Mouse (Mus musculus) liver, embryonic 15.5 days (tissue): ENCODE data around the gene Frmd4b. TPM values are rescaled to one million over a fixed set of nuclear protein-coding genes. Genes with fewer than 3 reads are reported as not detected.

ENCODE experiments used
- ATAC-seq: fragments of 200-750 bp; cut with Nextera tagmentation; 2 replicates; pipeline ENCODE4 v1.8.0; 2017; ENCODE audit warnings: moderate number of reproducible peaks, mild to moderate bottlenecking, moderate library complexity; ENCODE audit not compliant: insufficient read depth
- H3K27ac ChIP-seq: fragments of 300-500 bp; sonication (generic); replicated peaks from 2 replicates; pipeline ENCODE4 v1.5.1; 2015; ENCODE audit warnings: mild to moderate bottlenecking, inconsistent platforms
- H3K27me3 ChIP-seq: fragments of 300-500 bp; sonication (generic); 2 replicates; pipeline ENCODE4 v1.6.1; 2015; ENCODE audit warnings: mild to moderate bottlenecking, inconsistent platforms
- H3K36me3 ChIP-seq: fragments of 300-500 bp; sonication (generic); replicated peaks from 2 replicates; pipeline ENCODE4 v1.6.1; 2015; ENCODE audit warnings: moderate library complexity, mild to moderate bottlenecking, inconsistent platforms
- H3K4me1 ChIP-seq: fragments of 300-500 bp; sonication (generic); replicated peaks from 2 replicates; pipeline ENCODE4 v1.6.1; 2015; ENCODE audit warnings: inconsistent platforms
- H3K4me2 ChIP-seq: fragments of 300-500 bp; sonication (generic); 2 replicates; pipeline ENCODE4 v1.6.1; 2015; ENCODE audit warnings: moderate library complexity, mild to moderate bottlenecking, inconsistent platforms
- H3K4me3 ChIP-seq: fragments of 300-500 bp; sonication (generic); replicated peaks from 2 replicates; pipeline ENCODE4 v1.5.1; 2015; ENCODE audit warnings: mild to moderate bottlenecking, inconsistent platforms
- H3K9ac ChIP-seq: fragments of 300-500 bp; sonication (generic); 2 replicates; pipeline ENCODE4 v1.6.1; 2015; ENCODE audit warnings: moderate library complexity, mild to moderate bottlenecking, inconsistent platforms
- H3K9me3 ChIP-seq: fragments of 300-500 bp; sonication (generic); replicated peaks from 2 replicates; pipeline ENCODE4 v1.6.1; 2016; ENCODE audit warnings: inconsistent platforms
- WGBS: fragments of 180-500 bp; shearing (Covaris S2); methylation state at CpG from one replicate; pipeline ENCODE4 v1.1.7; 2015; ENCODE audit warnings: mixed read lengths; ENCODE audit not compliant: insufficient replicate concordance; 5-methylcytosine and 5-hydroxymethylcytosine counted together
- polyA plus RNA-seq: library from polyadenylated mRNA; unstranded; fragments of >200 nt; fragmentation: Nextera tagmentation; extraction: Ambion mirVana; gene quantifications from 2 replicates; pipeline ENCODE4 v1.2.1, GENCODE M21; 2015

Gene Frmd4b
- polyA plus RNA-seq, 1 experiment from 2014 or later = 6.5 TPM

GRCm38 (mm10) chr6:97580479-97581030 is 36.8 kb downstream of the Frmd4b start:
- H3K9me3 ChIP-seq = no peaks in the 10 kb centered on the region
- H3K36me3 ChIP-seq = no peaks in the 10 kb centered on the region
- no peak overlapping the region for H3K27ac ChIP-seq
- H3K9ac ChIP-seq = no peak overlapping the region
- no peaks in the 10 kb centered on the region for H3K27me3 ChIP-seq
- H3K4me1 ChIP-seq = no peaks in the 10 kb centered on the region
- no peak for ATAC-seq
- no peak overlapping the region for H3K4me2 ChIP-seq
- H3K4me3 ChIP-seq = no peak overlapping the region
- WGBS = 65% methylated on average over 2 of the region's 2 CpGs

- Histone ChIP-seq H3K27me3 (no peaks in the 10 kb centered on the region), H3K4me1 (no peaks in the 10 kb centered on the region), H3K27ac (no peak overlapping the region), H3K9ac (no peak overlapping the region), H3K4me2 (no peak overlapping the region), H3K9me3 (no peaks in the 10 kb centered on the region), H3K4me3 (no peak overlapping the region), H3K36me3 (no peaks in the 10 kb centered on the region)
- ATAC-seq = no peak
- 59% methylated on average over 4 of the region's 4 CpGs for WGBS
Measured at GRCm38 (mm10) chr6:97579704-97580103, 37.6 kb downstream of the Frmd4b start.

GRCm38 (mm10) chr6:97578210-97578609 is 39.1 kb downstream of the Frmd4b start:
- Histone ChIP-seq H3K4me3 (no peak overlapping the region), H3K36me3 (no peaks in the 10 kb centered on the region), H3K4me1 (no peaks in the 10 kb centered on the region), H3K9me3 (no peaks in the 10 kb centered on the region), H3K4me2 (no peak overlapping the region), H3K9ac (no peak overlapping the region), H3K27ac (no peak overlapping the region), H3K27me3 (no peaks in the 10 kb centered on the region)
- WGBS = 70% methylated on average over 7 of the region's 7 CpGs
- no peak for ATAC-seq

GRCm38 (mm10) chr6:97577349-97577748 is 40.0 kb downstream of the Frmd4b start:
- Histone ChIP-seq H3K9me3 (no peaks in the 10 kb centered on the region), H3K9ac (no peak overlapping the region), H3K27me3 (no peaks in the 10 kb centered on the region), H3K27ac (no peak overlapping the region), H3K4me3 (no peak overlapping the region), H3K4me2 (no peak overlapping the region), H3K4me1 (no peaks in the 10 kb centered on the region), H3K36me3 (no peaks in the 10 kb centered on the region)
- 47% methylated on average over 4 of the region's 4 CpGs for WGBS
- no peak for ATAC-seq

GRCm38 (mm10) chr6:97576565-97577346 is 40.6 kb downstream of the Frmd4b start:
- Histone ChIP-seq H3K9me3 (no peaks in the 10 kb centered on the region), H3K4me3 (no peak overlapping the region), H3K27ac (no peak overlapping the region), H3K4me2 (no peak overlapping the region), H3K36me3 (no peaks in the 10 kb centered on the region), H3K27me3 (no peaks in the 10 kb centered on the region), H3K4me1 (no peaks in the 10 kb centered on the region), H3K9ac (no peak overlapping the region)
- no peak for ATAC-seq
- WGBS = 42% methylated on average over 7 of the region's 7 CpGs

DNA sequence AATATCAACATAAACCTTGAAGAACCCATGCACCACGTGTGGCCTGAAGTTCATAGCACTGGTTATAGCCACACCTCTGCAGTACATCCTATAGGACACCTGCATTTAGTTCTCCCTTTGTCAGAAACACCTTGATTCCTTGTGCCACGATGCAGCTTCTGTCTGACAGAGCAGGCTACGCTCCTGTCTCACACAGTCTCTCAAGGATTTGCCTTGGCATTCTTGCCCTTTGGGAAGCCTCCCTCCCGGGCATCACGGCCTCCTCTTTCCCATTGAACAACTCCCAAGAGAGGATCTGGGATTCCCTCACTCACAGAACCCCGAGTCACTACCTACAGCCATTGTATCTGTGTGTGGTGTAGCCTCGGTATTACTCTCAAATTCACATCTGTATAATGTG is 41.2 kb downstream of the Frmd4b start:
- no peak for ATAC-seq
- H3K9me3 ChIP-seq = no peaks in the 10 kb centered on the region
- H3K4me2 ChIP-seq = no peak overlapping the region
- H3K4me3 ChIP-seq = no peak overlapping the region
- no peak overlapping the region for H3K27ac ChIP-seq
- 57% methylated on average over 7 of the region's 7 CpGs for whole genome bisulfite sequencing
- no peaks in the 10 kb centered on the region for H3K4me1 ChIP-seq
- no peak overlapping the region for H3K9ac ChIP-seq
- no peaks in the 10 kb centered on the region for H3K36me3 ChIP-seq
- H3K27me3 ChIP-seq = no peaks in the 10 kb centered on the region

DNA sequence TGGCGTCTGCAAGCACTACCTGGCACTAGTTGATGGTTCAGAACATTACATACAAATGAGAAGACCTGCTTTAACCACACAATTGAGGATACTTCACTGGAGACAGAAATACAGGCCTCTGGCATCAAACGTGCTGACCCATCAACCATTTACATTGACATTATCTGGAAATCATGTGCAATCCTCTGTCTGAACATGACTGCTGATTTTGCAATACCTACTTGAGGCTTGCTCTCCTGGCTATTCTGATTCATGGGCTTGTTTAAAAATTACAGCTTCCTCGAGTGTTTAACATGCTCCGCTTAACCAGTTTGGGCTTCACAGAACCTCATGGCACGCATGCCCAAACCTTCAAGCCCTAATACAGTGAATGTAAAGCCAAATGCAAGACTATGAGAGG is 42.4 kb downstream of the Frmd4b start:
- no peak for ATAC-seq
- no peaks in the 10 kb centered on the region for H3K9me3 ChIP-seq
- H3K9ac ChIP-seq = no peak overlapping the region
- no peak overlapping the region for H3K4me2 ChIP-seq
- no peak overlapping the region for H3K27ac ChIP-seq
- WGBS = 59% methylated on average over 5 of the region's 5 CpGs
- H3K27me3 ChIP-seq = no peaks in the 10 kb centered on the region
- H3K4me3 ChIP-seq = no peak overlapping the region
- H3K36me3 ChIP-seq = no peaks in the 10 kb centered on the region
- no peaks in the 10 kb centered on the region for H3K4me1 ChIP-seq

DNA sequence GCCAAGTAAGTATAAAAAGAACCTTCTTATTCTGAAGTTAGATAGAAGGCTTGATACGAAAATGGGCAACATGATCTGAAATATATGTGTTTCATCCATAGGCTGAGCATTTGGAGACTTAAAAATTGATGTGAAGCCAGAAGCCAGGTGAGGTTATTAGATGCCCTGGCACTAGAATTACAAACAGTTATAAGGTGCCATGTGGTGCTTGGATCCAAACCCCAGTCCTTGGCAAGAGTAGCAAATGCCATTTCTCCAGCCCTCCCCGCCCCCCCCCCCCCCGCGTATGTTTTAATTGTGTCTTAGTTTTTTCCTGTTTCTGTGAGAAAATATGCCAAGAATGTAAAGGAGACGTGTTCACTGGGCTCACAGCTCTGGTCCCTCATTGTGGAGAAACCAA is 45.1 kb downstream of the Frmd4b start:
- 71% methylated on average over 5 of the region's 5 CpGs for WGBS
- H3K4me2 ChIP-seq = no peak overlapping the region
- no peaks in the 10 kb centered on the region for H3K36me3 ChIP-seq
- H3K9ac ChIP-seq = no peak overlapping the region
- H3K9me3 ChIP-seq = no peaks in the 10 kb centered on the region
- no peak overlapping the region for H3K27ac ChIP-seq
- ATAC-seq = no peak
- no peaks in the 10 kb centered on the region for H3K4me1 ChIP-seq
- H3K27me3 ChIP-seq = no peaks in the 10 kb centered on the region
- H3K4me3 ChIP-seq = no peak overlapping the region

- no peak for ATAC-seq
- Histone ChIP-seq H3K9me3 (no peaks in the 10 kb centered on the region), H3K36me3 (no peaks in the 10 kb centered on the region), H3K9ac (no peak overlapping the region), H3K4me2 (no peak overlapping the region), H3K4me3 (no peak overlapping the region), H3K27me3 (no peaks in the 10 kb centered on the region), H3K27ac (no peak overlapping the region), H3K4me1 (no peaks in the 10 kb centered on the region)
- WGBS = 17% methylated on average over 6 of the region's 6 CpGs
Measured at GRCm38 (mm10) chr6:97568538-97568937, 48.8 kb downstream of the Frmd4b start.

DNA sequence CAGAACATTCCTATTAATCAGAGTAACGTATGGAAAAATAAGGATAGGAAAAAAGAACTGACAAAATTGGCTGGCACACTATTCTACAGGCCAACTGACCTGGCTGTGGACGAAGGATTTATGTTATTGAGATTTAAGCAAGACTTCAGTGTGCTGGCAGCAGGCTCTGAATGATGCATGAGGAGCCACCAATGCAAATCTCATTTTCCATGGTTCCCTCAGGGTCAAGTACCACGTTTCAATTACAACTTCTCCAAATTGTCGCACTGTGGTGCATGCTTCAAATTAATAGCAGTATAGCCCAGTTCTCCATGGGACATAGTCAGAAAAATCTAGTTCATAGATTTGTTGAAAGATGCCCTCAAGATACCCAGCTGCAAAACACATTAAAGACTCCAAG is 50.6 kb downstream of the Frmd4b start:
- Histone ChIP-seq H3K4me3 (no peak overlapping the region), H3K9me3 (no peaks in the 10 kb centered on the region), H3K4me2 (no peak overlapping the region), H3K27me3 (no peaks in the 10 kb centered on the region), H3K4me1 (no peaks in the 10 kb centered on the region), H3K36me3 (no peaks in the 10 kb centered on the region), H3K27ac (no peak overlapping the region), H3K9ac (no peak overlapping the region)
- 58% methylated on average over 4 of the region's 4 CpGs for whole genome bisulfite sequencing
- no peak for ATAC-seq

DNA sequence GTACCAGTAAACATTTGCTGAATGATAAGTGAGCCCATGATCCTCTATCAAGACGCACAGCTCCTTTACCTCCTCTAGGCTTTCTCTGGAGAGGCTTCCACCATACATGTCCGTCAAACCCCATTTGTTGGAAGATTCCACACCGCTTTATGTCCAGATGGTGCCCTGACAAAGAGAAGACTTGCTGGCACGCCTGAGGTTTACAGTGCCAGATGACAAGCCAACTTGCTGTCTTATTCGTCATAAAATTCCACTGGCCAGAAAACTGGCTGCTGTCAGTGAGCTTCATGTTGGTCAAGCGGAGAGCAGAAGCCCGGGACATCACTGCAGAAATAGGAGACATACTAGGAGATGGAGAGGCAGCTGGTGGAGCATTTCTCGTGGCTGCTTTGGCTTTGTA is 60.2 kb downstream of the Frmd4b start:
- 61% methylated on average over 8 of the region's 8 CpGs for WGBS
- Histone ChIP-seq H3K9ac (no peak overlapping the region), H3K27ac (no peak overlapping the region), H3K9me3 (no peaks in the 10 kb centered on the region), H3K4me2 (no peak overlapping the region), H3K4me1 (no peaks in the 10 kb centered on the region), H3K27me3 (no peaks in the 10 kb centered on the region), H3K36me3 (no peaks in the 10 kb centered on the region), H3K4me3 (no peak overlapping the region)
- no peak for ATAC-seq

- Histone ChIP-seq H3K27ac (no peak overlapping the region), H3K4me3 (no peak overlapping the region), H3K27me3 (no peaks in the 10 kb centered on the region), H3K9me3 (no peaks in the 10 kb centered on the region), H3K4me2 (no peak overlapping the region), H3K36me3 (no peaks in the 10 kb centered on the region), H3K9ac (no peak overlapping the region), H3K4me1 (no peaks in the 10 kb centered on the region)
- ATAC-seq = no peak
- 79% methylated on average over 7 of the region's 7 CpGs for WGBS
Measured at GRCm38 (mm10) chr6:97555637-97556036, 61.7 kb downstream of the Frmd4b start.
